Mouse (Mus musculus): ENCODE results near the gene Yes1. TPM values are rescaled to one million over a fixed set of nuclear protein-coding genes. Genes with fewer than 3 reads are reported as not detected.

Yes1 gene
- polyA plus RNA-seq, 2 experiments, result 12.8 to 27.9 TPM

DNA sequence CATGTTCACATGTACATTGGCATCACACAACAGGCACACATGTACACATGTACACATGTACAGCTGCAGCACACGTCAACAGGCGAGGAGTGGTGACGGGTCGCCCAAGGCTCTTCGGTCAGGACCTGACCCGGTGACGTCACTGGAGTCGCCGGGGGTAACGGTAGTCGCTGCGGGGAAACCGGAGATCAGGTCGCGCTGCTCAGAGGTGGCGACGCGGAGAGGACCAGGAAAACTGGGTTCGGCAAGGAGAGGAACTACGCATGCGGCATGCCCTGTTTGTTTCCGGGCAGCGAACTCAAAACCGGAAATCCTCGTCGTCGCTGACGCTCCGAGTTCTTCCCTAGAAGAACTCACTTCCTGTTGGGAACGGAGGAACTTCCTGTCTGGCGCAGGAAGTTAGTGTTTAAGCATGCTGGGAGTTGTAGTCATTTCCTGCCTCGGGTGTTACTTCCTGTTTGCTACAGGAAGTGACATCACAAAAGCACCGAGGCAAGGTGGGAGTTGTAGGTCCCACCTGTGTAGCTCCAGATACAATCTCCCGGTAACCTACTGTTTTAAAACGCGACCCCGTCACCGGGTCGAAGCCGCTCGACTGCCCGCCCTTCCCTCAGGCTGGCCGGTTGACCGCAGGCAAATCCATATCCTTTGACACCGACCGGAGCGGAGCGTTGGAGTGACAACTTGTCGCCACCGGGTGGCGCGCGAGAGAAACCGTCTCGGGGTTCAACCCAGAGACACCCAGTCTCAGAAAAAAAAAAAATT lies 102.9 kb downstream of the Yes1 start:
- under 1% methylated on average over 55 of the region's 55 CpGs for WGBS
- peak; percentile 30; the same call in 1 of the 2 replicates for TF ChIP-seq POLR2A (IDR thresholded peaks at IDR 0.05; ENCODE audit: borderline replicate concordance, extremely low read depth, insufficient read depth, insufficient read length)

DNA sequence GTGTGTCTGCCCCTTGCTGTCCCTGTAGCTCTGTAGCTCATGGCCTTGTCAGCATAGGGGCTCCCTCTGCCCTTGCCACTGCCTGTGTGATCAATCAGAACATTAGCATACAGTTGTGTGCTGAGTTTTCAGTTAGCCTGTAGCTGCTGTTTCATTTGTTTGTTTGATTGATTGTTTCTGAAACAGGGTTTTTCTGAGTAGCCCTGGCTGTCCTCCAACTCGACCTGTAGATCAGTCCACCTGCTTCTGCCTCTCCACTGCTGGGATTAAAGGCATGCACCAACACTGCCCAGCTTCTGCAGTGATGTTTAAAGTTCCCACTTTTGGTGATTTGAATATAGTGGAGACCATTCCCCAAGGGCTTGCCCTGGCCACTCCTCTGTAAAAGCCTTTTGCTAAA lies 106.8 kb downstream of the Yes1 start:
- no peaks in the 10 kb centered on the region for H3K36me3 ChIP-seq (ENCODE audit: control insufficient read depth, insufficient read depth, low read length)
- no peak overlapping the region for H3K4me2 ChIP-seq (replicated peaks; ENCODE audit: low read depth, low read length, severe bottlenecking)
- H3K27me3 ChIP-seq (ENCODE audit: control insufficient read depth, insufficient read depth, low read length), result no peaks in the 10 kb centered on the region
- H3K9me3 ChIP-seq (ENCODE audit: control insufficient read depth, low read length), result no peaks in the 10 kb centered on the region
- peaks cover 5% of the 10 kb centered on the region; the same call in 1 of the 2 replicates for H3K4me1 ChIP-seq (ENCODE audit: control insufficient read depth, insufficient read depth, low read length)
- no peak for TF ChIP-seq POLR2A (IDR thresholded peaks at IDR 0.05; ENCODE audit: borderline replicate concordance, extremely low read depth, insufficient read depth, insufficient read length)
- ATAC-seq (ENCODE audit: low FRiP score, low read depth) (no peak), DNase-seq (ENCODE audit: low spot score) (no peak)
- no peak overlapping the region for H3K9ac ChIP-seq (ENCODE audit: low read depth, low read length, severe bottlenecking)
- 54% methylated on average over 1 of the region's 1 CpGs for WGBS
- H3K4me3 ChIP-seq (replicated peaks; ENCODE audit: low read length), result no peak overlapping the region
- H3K27ac ChIP-seq (replicated peaks; ENCODE audit: low read depth, low read length), result no peak overlapping the region

More for the DNA sequence above, 102.9 kb downstream of the Yes1 start:
- DNase-seq (ENCODE audit: low spot score) (peak; percentile 100), ATAC-seq (ENCODE audit: low FRiP score, low read depth) (peak; percentile 99)
- H3K4me1 ChIP-seq (ENCODE audit: control insufficient read depth, insufficient read depth, low read length), result peaks cover 6% of the 10 kb centered on the region; the same call in 1 of the 2 replicates
- H3K9ac ChIP-seq (ENCODE audit: low read depth, low read length, severe bottlenecking), result peak overlapping the region; percentile 65
- H3K4me2 ChIP-seq (replicated peaks; ENCODE audit: low read depth, low read length, severe bottlenecking), result peak overlapping the region; percentile 65
- H3K9me3 ChIP-seq (ENCODE audit: control insufficient read depth, low read length), result no peaks in the 10 kb centered on the region
- H3K27me3 ChIP-seq (ENCODE audit: control insufficient read depth, insufficient read depth, low read length), result no peaks in the 10 kb centered on the region
- H3K4me3 ChIP-seq (replicated peaks; ENCODE audit: low read length), result peak overlapping the region; percentile 55
- H3K36me3 ChIP-seq (ENCODE audit: control insufficient read depth, insufficient read depth, low read length), result no peaks in the 10 kb centered on the region
- H3K27ac ChIP-seq (replicated peaks; ENCODE audit: low read depth, low read length), result peak overlapping the region; percentile 83

DNA sequence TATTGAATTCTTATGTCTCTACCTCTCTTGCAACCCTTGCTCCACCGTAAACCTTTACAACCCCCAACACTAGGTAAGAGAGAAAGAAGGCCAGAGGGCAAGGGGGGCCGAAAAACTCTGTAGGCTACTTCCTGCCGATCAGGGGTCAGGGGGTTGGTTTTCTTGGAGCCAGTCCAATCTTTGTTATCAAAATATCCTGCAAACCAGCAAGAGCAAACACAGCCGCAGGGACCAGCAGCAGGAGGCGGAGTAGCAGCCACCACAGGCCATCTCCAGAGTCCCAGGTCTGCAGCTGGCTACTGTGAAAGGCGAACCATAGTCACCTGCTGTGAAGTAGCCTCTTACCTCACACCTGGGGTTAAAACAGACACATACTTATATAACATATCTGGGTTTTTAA lies 107.9 kb downstream of the Yes1 start:
- no peak for ATAC-seq (ENCODE audit: low FRiP score, low read depth)
- 51% methylated on average over 6 of the region's 6 CpGs for WGBS
- no peak for TF ChIP-seq POLR2A (IDR thresholded peaks at IDR 0.05; ENCODE audit: borderline replicate concordance, extremely low read depth, insufficient read depth, insufficient read length)

DNA sequence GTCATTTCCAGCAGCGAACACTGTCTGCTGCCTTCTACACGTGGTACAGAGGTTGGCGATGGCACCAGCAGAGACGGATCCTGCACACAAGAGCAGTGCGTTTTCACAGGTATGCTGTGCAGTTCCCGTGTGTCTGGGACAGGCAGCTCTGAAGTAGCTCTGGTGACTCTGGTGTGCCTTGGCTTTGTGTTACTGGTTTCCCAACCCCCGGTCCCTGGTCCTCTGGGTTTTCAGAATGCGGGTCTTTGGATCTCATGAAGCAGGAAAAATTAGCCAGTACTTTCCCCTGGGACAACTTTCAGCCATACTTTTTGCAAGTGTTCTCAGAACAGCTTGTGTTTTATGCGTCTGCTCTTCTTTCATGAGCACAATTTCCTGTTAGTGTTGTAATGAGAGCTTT lies 109.4 kb downstream of the Yes1 start:
- no peaks in the 10 kb centered on the region for H3K27me3 ChIP-seq (ENCODE audit: control insufficient read depth, insufficient read depth, low read length)
- 54% methylated on average over 9 of the region's 9 CpGs for WGBS
- no peak for DNase-seq (ENCODE audit: low spot score)
- no peaks in the 10 kb centered on the region for H3K9me3 ChIP-seq (ENCODE audit: control insufficient read depth, low read length)
- no peak for ATAC-seq (ENCODE audit: low FRiP score, low read depth)
- H3K4me2 ChIP-seq (replicated peaks; ENCODE audit: low read depth, low read length, severe bottlenecking), result no peak overlapping the region
- H3K4me3 ChIP-seq (replicated peaks; ENCODE audit: low read length), result no peak overlapping the region
- no peak for TF ChIP-seq POLR2A (IDR thresholded peaks at IDR 0.05; ENCODE audit: borderline replicate concordance, extremely low read depth, insufficient read depth, insufficient read length)
- H3K9ac ChIP-seq (ENCODE audit: low read depth, low read length, severe bottlenecking), result no peak overlapping the region
- no peak overlapping the region for H3K27ac ChIP-seq (replicated peaks; ENCODE audit: low read depth, low read length)
- no peaks in the 10 kb centered on the region for H3K36me3 ChIP-seq (ENCODE audit: control insufficient read depth, insufficient read depth, low read length)
- H3K4me1 ChIP-seq (ENCODE audit: control insufficient read depth, insufficient read depth, low read length), result no peaks in the 10 kb centered on the region

More for the DNA sequence above, 107.9 kb downstream of the Yes1 start:
- no peak for DNase-seq (ENCODE audit: low spot score)
- H3K27me3 ChIP-seq (ENCODE audit: control insufficient read depth, insufficient read depth, low read length), result no peaks in the 10 kb centered on the region
- no peaks in the 10 kb centered on the region for H3K9me3 ChIP-seq (ENCODE audit: control insufficient read depth, low read length)
- H3K4me2 ChIP-seq (replicated peaks; ENCODE audit: low read depth, low read length, severe bottlenecking), result no peak overlapping the region
- H3K4me3 ChIP-seq (replicated peaks; ENCODE audit: low read length), result no peak overlapping the region
- H3K9ac ChIP-seq (ENCODE audit: low read depth, low read length, severe bottlenecking), result no peak overlapping the region
- no peak overlapping the region for H3K27ac ChIP-seq (replicated peaks; ENCODE audit: low read depth, low read length)
- no peaks in the 10 kb centered on the region for H3K4me1 ChIP-seq (ENCODE audit: control insufficient read depth, insufficient read depth, low read length)
- no peaks in the 10 kb centered on the region for H3K36me3 ChIP-seq (ENCODE audit: control insufficient read depth, insufficient read depth, low read length)

DNA sequence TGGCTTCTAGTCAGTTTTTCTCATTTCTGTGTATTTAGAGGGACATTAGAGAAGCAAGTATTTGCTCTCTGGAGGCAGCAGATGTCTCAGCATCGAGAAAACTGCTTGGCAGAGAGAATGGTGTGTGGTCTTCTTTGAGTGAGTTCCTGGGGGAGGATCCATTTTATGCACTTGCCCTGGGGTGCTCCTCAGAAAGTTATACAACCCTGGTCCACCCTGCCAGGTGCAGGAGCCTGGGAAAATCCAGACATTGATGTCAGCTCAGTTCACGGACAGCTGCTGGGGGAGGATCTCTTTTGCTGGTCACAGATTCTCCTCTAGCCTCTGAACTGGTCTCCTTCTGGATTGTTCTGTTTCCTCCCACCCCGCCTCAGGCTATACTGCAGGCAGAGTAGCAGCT lies 110.3 kb downstream of the Yes1 start:
- H3K27ac ChIP-seq (replicated peaks; ENCODE audit: low read depth, low read length), result no peak overlapping the region
- 43% methylated on average over 3 of the region's 3 CpGs for WGBS
- TF ChIP-seq POLR2A (IDR thresholded peaks at IDR 0.05; ENCODE audit: borderline replicate concordance, extremely low read depth, insufficient read depth, insufficient read length), result no peak
- H3K36me3 ChIP-seq (ENCODE audit: control insufficient read depth, insufficient read depth, low read length), result no peaks in the 10 kb centered on the region
- no peaks in the 10 kb centered on the region for H3K9me3 ChIP-seq (ENCODE audit: control insufficient read depth, low read length)
- H3K9ac ChIP-seq (ENCODE audit: low read depth, low read length, severe bottlenecking), result no peak overlapping the region
- 0 out of 2 replicates have a peak, but pooled peaks have one; percentile 28 for ATAC-seq (ENCODE audit: low FRiP score, low read depth)
- no peak overlapping the region for H3K4me3 ChIP-seq (replicated peaks; ENCODE audit: low read length)
- H3K27me3 ChIP-seq (ENCODE audit: control insufficient read depth, insufficient read depth, low read length), result no peaks in the 10 kb centered on the region
- DNase-seq (ENCODE audit: low spot score), result no peak
- H3K4me1 ChIP-seq (ENCODE audit: control insufficient read depth, insufficient read depth, low read length), result no peaks in the 10 kb centered on the region
- H3K4me2 ChIP-seq (replicated peaks; ENCODE audit: low read depth, low read length, severe bottlenecking), result no peak overlapping the region
